Mouse (Mus musculus) CD8-positive naive resting alpha-beta T cell, adult 2 months (primary cell): ENCODE measurements around the gene Olfr1438-ps1.
"Not testable (repeated sequence)": the region's sequence is repeated elsewhere in the genome, so short reads cannot be mapped to it uniquely, and the experiment has no call there.

Experiments
- DNase-seq, 2 experiments: peaks; one replicate each; pipeline ENCODE4 v3.0.0; 2022; ENCODE audit warnings: low read depth in 2 of 2, low spot score in 2 of 2

Olfr1438-ps1 gene

GRCm38 (mm10) chr19:12335810-12336209, at the start of gene Olfr1438-ps1:
TSS of gene Olfr1438-ps1 (minus strand) at chr19:12335910.
- DNase-seq: no peak

- no peak for DNase-seq
Observed at GRCm38 (mm10) chr19:12374465-12375025, 38.8 kb upstream of the Olfr1438-ps1 start.

GRCm38 (mm10) chr19:12373004-12373403, 37.3 kb upstream of the Olfr1438-ps1 start:
- DNase-seq: no peak

GRCm38 (mm10) chr19:12325001-12325400, 10.7 kb downstream of the Olfr1438-ps1 start, which contains the start of gene Olfr1437:
TSS of gene Olfr1437 (minus strand) at chr19:12325101.
- DNase-seq: no peak

- DNase-seq: not testable (repeated sequence)
Observed at GRCm38 (mm10) chr19:12299030-12299429, 36.7 kb downstream of the Olfr1438-ps1 start, which contains the start of gene Olfr1436. TSS of gene Olfr1436 (minus strand) at chr19:12299130.

- DNase-seq: no peak
Observed at GRCm38 (mm10) chr19:12292979-12293378, 42.7 kb downstream of the Olfr1438-ps1 start.

- DNase-seq: no peak
Observed at GRCm38 (mm10) chr19:12279554-12279953, 56.2 kb downstream of the Olfr1438-ps1 start, which contains the start of gene Olfr1434. TSS of gene Olfr1434 (plus strand) at chr19:12279854.
